Mouse (Mus musculus) left cerebral cortex, adult 6 months (tissue): ENCODE data around the gene Gsc2. TPM values are rescaled to one million over a fixed set of nuclear protein-coding genes. Genes with fewer than 3 reads are reported as not detected.

Source experiments
- long read RNA-seq, 2 experiments: library from polyadenylated mRNA; unstranded; transcript quantifications; one replicate each; pipeline ENCODE4 v2.0.0; 2019 to 2020
- polyA plus RNA-seq: library from polyadenylated mRNA; unstranded; fragments of <200 nt; fragmentation: Nextera tagmentation; gene quantifications from 2 replicates; pipeline ENCODE4 v1.2.3, GENCODE M21; 2021

Gene Gsc2
- 0.19 TPM in 1 of 2 replicates, not detected in the other for polyA plus RNA-seq
- long read RNA-seq, experiment 1 = 0 reads
- long read RNA-seq, experiment 2 = 0 reads

GRCm38 (mm10) chr16:17914307-17915249, at the start of gene Gsc2:
TSS of gene Gsc2 (minus strand) at chr16:17915059.

GRCm38 (mm10) chr16:17928087-17928580, 13.3 kb upstream of the Gsc2 start, which contains the start of gene Slc25a1:
TSS of gene Slc25a1 (minus strand) at chr16:17928219.

GRCm38 (mm10) chr16:17911052-17911595, 3.7 kb downstream of the Gsc2 start, which contains the start of gene Ess2:
TSS of gene Ess2 (minus strand) at chr16:17911348.

GRCm38 (mm10) chr16:17898462-17898861, 16.4 kb downstream of the Gsc2 start, which contains the start of the genes Dgcr2 and Tssk2:
TSS of gene Dgcr2 (minus strand) at chr16:17898562.
TSS of gene Tssk2 (plus strand) at chr16:17898637.

GRCm38 (mm10) chr16:17893923-17894322, 20.9 kb downstream of the Gsc2 start, which contains the start of gene Tssk1:
TSS of gene Tssk1 (plus strand) at chr16:17894223.

GRCm38 (mm10) chr16:17891567-17891959, 23.3 kb downstream of the Gsc2 start, which contains the start of gene Gm20518:
TSS of gene Gm20518 (minus strand) at chr16:17891671.

Other genes starting within 250 kb of the Gsc2 start
- 38.4 and 54.4 TPM in 2 replicates for gene Med15, start 182.2 kb downstream of the Gsc2 start, polyA plus RNA-seq
- 75.3 and 87.1 TPM in 2 replicates for gene Klhl22, start 155.4 kb downstream of the Gsc2 start, polyA plus RNA-seq
- gene Scarf2, start 117.8 kb downstream of the Gsc2 start, polyA plus RNA-seq = 0.36 and 1.6 TPM in 2 replicates
- gene B830017H08Rik, start 81.9 kb downstream of the Gsc2 start, polyA plus RNA-seq = 0.82 and 5.6 TPM in 2 replicates
- gene Car15, start 76.7 kb downstream of the Gsc2 start, polyA plus RNA-seq = 2.3 and 2.4 TPM in 2 replicates
- gene Gm20518, start 23.4 kb downstream of the Gsc2 start, polyA plus RNA-seq = 0.16 and 0.21 TPM in 2 replicates
- gene Tssk1, start 20.8 kb downstream of the Gsc2 start, polyA plus RNA-seq = not detected in 2 replicates
- gene Dgcr2, start 16.5 kb downstream of the Gsc2 start, polyA plus RNA-seq = 64.2 and 70.9 TPM in 2 replicates
- not detected in 2 replicates for gene Tssk2, start 16.4 kb downstream of the Gsc2 start, polyA plus RNA-seq
- gene Ess2, start 3.7 kb downstream of the Gsc2 start, polyA plus RNA-seq = 16.3 and 17.7 TPM in 2 replicates
- 57.7 and 68.3 TPM in 2 replicates for gene Slc25a1, start 13.2 kb upstream of the Gsc2 start, polyA plus RNA-seq
- gene Vpreb2, start 65.4 kb upstream of the Gsc2 start, polyA plus RNA-seq = not detected in 2 replicates
- 155 and 169 TPM in 2 replicates for gene Dgcr6, start 137.8 kb upstream of the Gsc2 start, polyA plus RNA-seq
- 45.3 and 63.1 TPM in 2 replicates for gene Prodh, start 175.1 kb upstream of the Gsc2 start, polyA plus RNA-seq
- gene Rtn4r, start 212.6 kb upstream of the Gsc2 start, polyA plus RNA-seq = 14.9 and 66.7 TPM in 2 replicates